11 mouse cellular contexts compared by ENCODE assay signal in the genomic region with DNA sequence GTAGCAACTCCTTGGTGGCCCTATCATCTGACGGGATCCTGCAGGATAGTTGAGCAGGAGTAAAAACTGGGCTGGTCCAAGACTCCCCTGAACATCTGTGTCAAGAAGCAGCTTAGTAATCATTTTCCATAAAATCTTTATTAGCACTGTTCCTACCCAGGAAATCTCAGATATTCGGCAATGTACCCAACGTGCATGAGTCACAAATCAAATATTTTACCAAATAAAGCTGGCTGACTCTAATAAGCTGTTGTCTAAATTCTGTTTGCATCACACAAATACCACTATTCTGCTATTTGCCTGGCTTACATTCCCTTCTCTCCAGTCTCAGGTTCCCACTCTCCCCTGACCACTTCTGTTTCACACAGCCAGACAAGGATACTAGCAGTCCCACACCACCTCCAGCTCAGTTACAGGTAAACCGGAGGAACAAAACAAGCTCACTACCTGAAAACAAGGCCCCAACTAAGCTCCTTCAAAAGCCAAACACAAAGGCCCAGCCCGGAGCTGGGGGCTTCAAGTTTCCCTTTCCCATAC. TPM values are rescaled to one million over a fixed set of nuclear protein-coding genes. Genes with fewer than 3 reads are reported as not detected.
A peak's percentile ranks its signal among the peaks of the same experiment; 100 is the strongest.
DNase-seq lines count a peak whose midpoint lies in the region; ATAC-seq and TF ChIP-seq lines count a peak whose summit lies in the region.
"Had no signal": no experiment of that assay in that cellular context is flagged by ENCODE, and none has a peak within 500 bp of the region (broad histone marks: within the 10 kb centered on the region; RNA-seq: fewer than 3 reads in every experiment).

No protein-coding gene starts in this region.

- H3K9me3 ChIP-seq in kidney, embryonic 16.5 days (ENCODE audit: low read length), result no peaks in the 10 kb centered on the region
- H3K9me3 ChIP-seq in forebrain, postnatal 0 days (ENCODE audit: low read length), result no peaks in the 10 kb centered on the region
- H3K9me3 ChIP-seq in midbrain, embryonic 15.5 days, result no peaks in the 10 kb centered on the region
- H3K9me3 ChIP-seq: G1E had no signal

- H3K4me2 ChIP-seq in kidney, embryonic 16.5 days (replicated peaks; ENCODE audit: low read depth, low read length), result peak overlapping the region; percentile 75
- peak overlapping the region; percentile 92 for H3K4me2 ChIP-seq in forebrain, postnatal 0 days (ENCODE audit: low read depth)
- H3K4me2 ChIP-seq in midbrain, embryonic 15.5 days, result peak overlapping the region; percentile 76

- DNase-seq in kidney, adult 11 months, result no peak
- no peak for DNase-seq in forebrain, postnatal 0 days
- DNase-seq in cerebellum, adult 11 months, result no peak
- no peak for DNase-seq in adrenal gland, postnatal 4 days (ENCODE audit: low spot score in 2 of 2)
- DNase-seq in layer of hippocampus, adult 18-20 months (ENCODE audit: low spot score in 2 of 2), result no peak
- DNase-seq: lung, adult 18-20 months had no signal

- H3K27me3 ChIP-seq in kidney, embryonic 16.5 days (ENCODE audit: insufficient read depth, low read length), result no peaks in the 10 kb centered on the region
- H3K27me3 ChIP-seq in forebrain, postnatal 0 days (ENCODE audit: insufficient read depth, low read length), result no peaks in the 10 kb centered on the region
- no peaks in the 10 kb centered on the region for H3K27me3 ChIP-seq in midbrain, embryonic 15.5 days (replicated peaks)

- no peak overlapping the region for H3K4me3 ChIP-seq in kidney, embryonic 16.5 days (ENCODE audit: low read length)
- peak overlapping the region; percentile 32 for H3K4me3 ChIP-seq in bone marrow macrophage, adult 2 months (ENCODE audit: insufficient read depth, low read length)
- H3K4me3 ChIP-seq in forebrain, postnatal 0 days (ENCODE audit: low read depth, low read length), result 0 out of 2 replicates have a peak overlapping the region, but pooled peaks have one; percentile 1
- peak overlapping the region; percentile 26 for H3K4me3 ChIP-seq in midbrain, embryonic 15.5 days

- no peak overlapping the region for H3K27ac ChIP-seq in kidney, embryonic 16.5 days (ENCODE audit: low read length)
- H3K27ac ChIP-seq in bone marrow macrophage, adult 2 months (ENCODE audit: insufficient read depth, low read depth, low read length), result no peak overlapping the region
- H3K27ac ChIP-seq in forebrain, postnatal 0 days (ENCODE audit: low read depth, low read length), result no peak overlapping the region
- peak overlapping the region; percentile 6; the same call in 1 of the 2 replicates for H3K27ac ChIP-seq in midbrain, embryonic 15.5 days

- peak overlapping the region; percentile 32; the same call in 1 of the 2 replicates for H3K9ac ChIP-seq in kidney, embryonic 16.5 days (replicated peaks; ENCODE audit: low read length)
- no peak overlapping the region for H3K9ac ChIP-seq in forebrain, postnatal 0 days
- H3K9ac ChIP-seq in midbrain, embryonic 15.5 days, result peak overlapping the region; percentile 29

- ATAC-seq in kidney, embryonic 16.5 days (ENCODE audit: low FRiP score, low TSS enrichment), result no peak
- ATAC-seq in forebrain, postnatal 0 days, result no peak
- no peak for ATAC-seq in midbrain, embryonic 15.5 days (replicated peaks)
- ATAC-seq: inflammation-experienced regulatory T-cells, adult 6 months had no signal

- H3K4me1 ChIP-seq in kidney, embryonic 16.5 days (ENCODE audit: insufficient read depth, low read length), result peaks cover 11% of the 10 kb centered on the region
- H3K4me1 ChIP-seq in bone marrow macrophage, adult 2 months (ENCODE audit: control insufficient read depth, insufficient read depth, low read length), result peaks cover 8% of the 10 kb centered on the region
- H3K4me1 ChIP-seq in forebrain, postnatal 0 days (ENCODE audit: insufficient read depth), result peaks cover 24% of the 10 kb centered on the region
- peaks cover 39% of the 10 kb centered on the region for H3K4me1 ChIP-seq in midbrain, embryonic 15.5 days

- no peak for TF ChIP-seq CTCF in bone marrow macrophage, adult 2 months (IDR thresholded peaks at IDR 0.05; ENCODE audit: low read depth, low read length)
- no peak for TF ChIP-seq CTCF in forebrain, postnatal 0 days (IDR thresholded peaks at IDR 0.05; ENCODE audit: low read depth)

- no peak for TF ChIP-seq POLR2A in bone marrow macrophage, adult 2 months (IDR thresholded peaks at IDR 0.05; ENCODE audit: borderline replicate concordance, low read depth, low read length)

- 62% methylated on average over 5 of the region's 5 CpGs for WGBS in kidney, embryonic 16.5 days
- 49% methylated on average over 5 of the region's 5 CpGs for WGBS in forebrain, postnatal 0 days
- WGBS in midbrain, embryonic 15.5 days, result 62% methylated on average over 5 of the region's 5 CpGs

- H3K36me3 ChIP-seq in kidney, embryonic 16.5 days (ENCODE audit: insufficient read depth, low read length), result no peaks in the 10 kb centered on the region
- H3K36me3 ChIP-seq in forebrain, postnatal 0 days (ENCODE audit: insufficient read depth), result no peaks in the 10 kb centered on the region
- no peaks in the 10 kb centered on the region for H3K36me3 ChIP-seq in midbrain, embryonic 15.5 days (replicated peaks)

RNA-seq across cellular contexts. Expression of gene Mrpl44, which starts 16.3 kb away (rescaled TPM):
- polyA plus RNA-seq in kidney, embryonic 16.5 days (2015; fragmentation: Nextera tagmentation; extraction: Ambion mirVana), result 63.0 and 66.3 TPM in 2 replicates
- polyA plus RNA-seq in bone marrow macrophage, adult 2 months (2012; ENCODE audit: insufficient read depth, insufficient read length, missing spikeins), result 25.5 and 27.0 TPM in 2 replicates
- total RNA-seq in forebrain, postnatal 0 days (2014; rRNA removed), result 37.3 and 46.5 TPM in 2 replicates
- polyA plus RNA-seq in forebrain, postnatal 0 days (2015; fragmentation: Nextera tagmentation; extraction: Ambion mirVana), result 33.3 and 34.8 TPM in 2 replicates
- polyA plus RNA-seq in midbrain, embryonic 15.5 days (2015; fragmentation: Nextera tagmentation; extraction: Ambion mirVana), result 41.2 and 41.3 TPM in 2 replicates
- 10 to 100 TPM; 59.6 to 65.1 TPM for total RNA-seq in adrenal gland, postnatal 4 days (2021)
- total RNA-seq in layer of hippocampus, adult 18-20 months (2021), result 10 to 100 TPM; 30.4 to 30.5 TPM

RNA-seq across cellular contexts. Expression of gene Wdfy1, which starts 16.4 kb away (rescaled TPM):
- polyA plus RNA-seq in kidney, embryonic 16.5 days (2015; fragmentation: Nextera tagmentation; extraction: Ambion mirVana), result 53.2 and 54.2 TPM in 2 replicates
- 20.0 and 21.2 TPM in 2 replicates for polyA plus RNA-seq in bone marrow macrophage, adult 2 months (2012; ENCODE audit: insufficient read depth, insufficient read length, missing spikeins)
- total RNA-seq in forebrain, postnatal 0 days (2014; rRNA removed), result 69.2 and 90.1 TPM in 2 replicates
- polyA plus RNA-seq in forebrain, postnatal 0 days (2015; fragmentation: Nextera tagmentation; extraction: Ambion mirVana), result 47.0 and 72.8 TPM in 2 replicates
- 153 TPM in 2 replicates for polyA plus RNA-seq in midbrain, embryonic 15.5 days (2015; fragmentation: Nextera tagmentation; extraction: Ambion mirVana)
- total RNA-seq in adrenal gland, postnatal 4 days (2021), result 10 to 100 TPM; 46.4 TPM
- total RNA-seq in layer of hippocampus, adult 18-20 months (2021), result 10 to 100 TPM; 35.9 to 39.6 TPM
